Comparison of ENCODE assay signal across 13 mouse cellular contexts in the genomic region with DNA sequence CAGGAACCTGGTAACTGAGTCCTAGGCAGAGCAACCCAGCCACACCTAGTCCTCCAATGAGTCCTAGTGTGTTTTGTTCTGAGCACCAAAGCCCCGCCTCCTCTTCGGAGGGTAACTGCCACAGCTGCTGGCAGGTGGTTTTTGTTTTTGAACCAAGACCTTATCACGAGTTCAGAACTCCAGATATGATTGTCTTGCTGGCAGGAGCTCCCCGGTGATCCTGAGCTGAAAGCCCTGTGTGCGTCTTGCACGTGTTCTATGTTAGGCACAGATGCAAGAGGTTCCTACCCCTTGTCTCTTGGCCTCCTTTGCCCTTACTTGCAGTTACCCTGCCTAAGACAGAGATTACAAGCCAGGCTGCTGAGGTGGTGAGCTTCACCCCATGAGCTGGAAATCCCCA. TPM values are rescaled to one million over a fixed set of nuclear protein-coding genes. Genes with fewer than 3 reads are reported as not detected.
DNase-seq lines count a peak whose midpoint lies in the region; ATAC-seq and TF ChIP-seq lines count a peak whose summit lies in the region.
"Had no signal": no experiment of that assay in that cellular context is flagged by ENCODE, and none has a peak within 500 bp of the region (broad histone marks: within the 10 kb centered on the region; RNA-seq: fewer than 3 reads in every experiment).

No protein-coding gene starts in this region.

- peaks cover 6% of the 10 kb centered on the region; the same call in 1 of the 2 replicates for H3K27me3 ChIP-seq in heart, embryonic 10.5 days (ENCODE audit: insufficient read depth, poor library complexity, severe bottlenecking)
- no peaks in the 10 kb centered on the region for H3K27me3 ChIP-seq in small intestine, adult 2 months (ENCODE audit: control insufficient read depth, insufficient read depth, low read length)
- H3K27me3 ChIP-seq: midbrain, embryonic 12.5 days had no signal

- intact Hi-C loops in heart, postnatal 10 days (cut with DNase I), result no loop called here
- intact Hi-C loops in left cerebral cortex, postnatal 10 days (cut with DNase I), result no loop called here

- DNase-seq in heart, embryonic 10.5 days (ENCODE audit: low spot score), result peak; percentile 22
- DNase-seq in heart, postnatal 10 days, result no peak
- peak; percentile 69 to 82 for DNase-seq in thymus, postnatal 10 days (ENCODE audit: low spot score in 2 of 2)
- no peak for DNase-seq in urinary bladder, adult 18-20 months (ENCODE audit: low spot score in 2 of 2)
- no peak for DNase-seq in left cerebral cortex, postnatal 10 days (ENCODE audit: extremely low spot score in 1 of 2, low spot score in 2 of 2)
- DNase-seq: kidney, postnatal 10 days; right cerebral cortex, postnatal 4 days had no signal

- H3K4me3 ChIP-seq in heart, embryonic 10.5 days, result no peak overlapping the region
- no peak overlapping the region for H3K4me3 ChIP-seq in bone marrow, adult 2 months (replicated peaks; ENCODE audit: control insufficient read depth, low read depth, low read length)
- H3K4me3 ChIP-seq in small intestine, adult 2 months (ENCODE audit: low read depth, low read length), result no peak overlapping the region
- H3K4me3 ChIP-seq: erythroblast, embryonic 14.5 days; midbrain, embryonic 12.5 days had no signal

- peaks cover 5% of the 10 kb centered on the region; the same call in 1 of the 2 replicates for H3K4me1 ChIP-seq in heart, embryonic 10.5 days
- peaks cover 14% of the 10 kb centered on the region for H3K4me1 ChIP-seq in bone marrow, adult 2 months (ENCODE audit: control insufficient read depth, insufficient read depth, low read length)
- H3K4me1 ChIP-seq in small intestine, adult 2 months (ENCODE audit: control insufficient read depth, insufficient read depth, insufficient read length, low read length), result peaks cover 20% of the 10 kb centered on the region; the same call in 1 of the 2 replicates

- H3K36me3 ChIP-seq in heart, embryonic 10.5 days, result no peaks in the 10 kb centered on the region
- H3K36me3 ChIP-seq in small intestine, adult 2 months (ENCODE audit: control insufficient read depth, insufficient read depth, low read length), result no peaks in the 10 kb centered on the region
- H3K36me3 ChIP-seq: midbrain, embryonic 12.5 days had no signal

- H3K9me3 ChIP-seq in heart, embryonic 10.5 days, result no peaks in the 10 kb centered on the region
- H3K9me3 ChIP-seq: midbrain, embryonic 12.5 days had no signal

- H3K27ac ChIP-seq in heart, embryonic 10.5 days, result no peak overlapping the region
- H3K27ac ChIP-seq in bone marrow, adult 2 months (ENCODE audit: control insufficient read depth, insufficient read depth, low read depth, low read length, poor library complexity), result peak overlapping the region; percentile 85
- H3K27ac ChIP-seq in small intestine, adult 2 months (ENCODE audit: insufficient read depth, low read depth, low read length), result peak overlapping the region; percentile 81
- H3K27ac ChIP-seq: liver, embryonic 14.5 days; midbrain, embryonic 12.5 days had no signal

- WGBS in heart, embryonic 10.5 days, result 57% methylated on average over 6 of the region's 6 CpGs
- WGBS in bone marrow, adult 2 months, result 20% methylated on average over 6 of the region's 6 CpGs
- WGBS in small intestine, adult 2 months, result 19% methylated on average over 6 of the region's 6 CpGs

- no peak for TF ChIP-seq CTCF in bone marrow, adult 2 months (IDR thresholded peaks at IDR 0.05; ENCODE audit: control insufficient read depth, insufficient read depth, low read length)
- TF ChIP-seq CTCF in small intestine, adult 2 months (IDR thresholded peaks at IDR 0.05; ENCODE audit: extremely low read depth, insufficient read length, insufficient replicate concordance, low read depth, low read length), result no peak

- ATAC-seq in erythroblast, adult 5-6 weeks (replicated peaks; ENCODE audit: low FRiP score, poor library complexity, severe bottlenecking), result no peak

- TF ChIP-seq POLR2A in bone marrow, adult 2 months (IDR thresholded peaks at IDR 0.05; ENCODE audit: borderline replicate concordance, control insufficient read depth, low read depth, low read length), result no peak
- TF ChIP-seq POLR2A in small intestine, adult 2 months (IDR thresholded peaks at IDR 0.05; ENCODE audit: low read depth, low read length), result no peak

RNA-seq across cellular contexts. Expression of gene Sash3, which starts 4.8 kb away (rescaled TPM):
- polyA plus RNA-seq in heart, embryonic 10.5 days (2016; fragmentation: Nextera tagmentation; extraction: Ambion mirVana), result 0.71 and 1.8 TPM in 2 replicates
- 1 to 10 TPM; 1.3 to 1.4 TPM for total RNA-seq in heart, postnatal 10 days (2021)
- polyA plus RNA-seq in bone marrow, adult 2 months (2011; ENCODE audit: insufficient read depth, insufficient read length, low replicate concordance, missing spikeins), result 19.3 and 33.7 TPM in 2 replicates
- 4.2 and 6.6 TPM in 2 replicates for polyA plus RNA-seq in small intestine, adult 2 months (2012; rRNA removed)
- 17.1 and 25.9 TPM in 2 replicates for total RNA-seq in erythroblast, adult 5-6 weeks (2015; ENCODE audit: low replicate concordance)
- 17.3 and 25.7 TPM in 2 replicates for total RNA-seq in erythroblast, adult 5-6 weeks (2017; ENCODE audit: low replicate concordance)
- total RNA-seq in left cerebral cortex, postnatal 10 days (2021), result 1 to 10 TPM; 1.6 to 1.8 TPM

RNA-seq across cellular contexts. Expression of gene Xpnpep2, which starts 33.0 kb away (rescaled TPM):
- 0.34 and 1.1 TPM in 2 replicates for polyA plus RNA-seq in heart, embryonic 10.5 days (2016; fragmentation: Nextera tagmentation; extraction: Ambion mirVana)
- total RNA-seq in heart, postnatal 10 days (2021), result 1 to 10 TPM; 1.5 to 2.1 TPM
- not detected in 2 replicates for polyA plus RNA-seq in bone marrow, adult 2 months (2011; ENCODE audit: insufficient read depth, insufficient read length, low replicate concordance, missing spikeins)
- polyA plus RNA-seq in small intestine, adult 2 months (2012; rRNA removed), result 8.0 and 170 TPM in 2 replicates
- not detected in 2 replicates for total RNA-seq in erythroblast, adult 5-6 weeks (2015; ENCODE audit: low replicate concordance)
- total RNA-seq in erythroblast, adult 5-6 weeks (2017; ENCODE audit: low replicate concordance), result 0.56 TPM in 1 of 2 replicates, not detected in the other
- under 1 TPM; 0.13 to 0.39 TPM for total RNA-seq in left cerebral cortex, postnatal 10 days (2021)
- polyA plus RNA-seq: erythroblast, embryonic 14.5 days had no signal

Comparison
In these comparisons a context has a peak if more than half of its experiments do, and no peak if none do; other contexts are left out.
1. DNase-seq: peak in heart, embryonic 10.5 days (single experiment) and thymus, postnatal 10 days (2 of 2); none in heart, postnatal 10 days (0 of 2), urinary bladder, adult 18-20 months (0 of 2) and left cerebral cortex, postnatal 10 days (0 of 2).
2. RNA of gene Sash3, which starts 4.8 kb away (total RNA-seq): 17.1 to 25.9 TPM in erythroblast, adult 5-6 weeks; 1.6 to 1.8 TPM in left cerebral cortex, postnatal 10 days and 1.3 to 1.4 TPM in heart, postnatal 10 days; every median in the first group is over 4 times any median in the second.